Mouse (Mus musculus) ES-Bruce4 (cell line): ENCODE data around the gene Tmem136.

Experiments
- CTCF ChIP-seq: IDR thresholded peaks from one replicate; pipeline ENCODE4 v1.8.1; 2011; ENCODE audit warnings: low read depth, low read length
- POLR2A ChIP-seq: IDR thresholded peaks from one replicate; pipeline ENCODE4 v1.8.1; 2011; ENCODE audit warnings: low read length; ENCODE audit not compliant: insufficient read depth

- TF ChIP-seq CTCF (no peak), POLR2A (no peak)
These were observed 1.5 kb downstream of the Tmem136 start for GRCm38 (mm10) chr9:43114833-43115232.
